Mouse (Mus musculus) heart, embryonic 16.5 days (tissue): ENCODE measurements around the gene 2700049A03Rik. TPM values are rescaled to one million over a fixed set of nuclear protein-coding genes. Genes with fewer than 3 reads are reported as not detected.

Experiments used
- ATAC-seq: fragments of 200-750 bp; cut with Nextera tagmentation; replicated peaks from 2 replicates; pipeline ENCODE4 v1.8.0; 2017; ENCODE audit warnings: moderate number of reproducible peaks; ENCODE audit not compliant: insufficient read depth, low FRiP score; ENCODE audit errors: extremely low read depth
- H3K27ac ChIP-seq: fragments of 300-500 bp; sonication (generic); 2 replicates; pipeline ENCODE4 v1.5.1; 2014; ENCODE audit warnings: mild to moderate bottlenecking, low read length, control low read depth, moderate library complexity
- H3K27me3 ChIP-seq: fragments of 300-500 bp; sonication (generic); 2 replicates; pipeline ENCODE4 v1.6.1; 2014; ENCODE audit warnings: low read length, mixed read lengths; ENCODE audit not compliant: control insufficient read depth, insufficient read depth
- H3K36me3 ChIP-seq: fragments of 300-500 bp; sonication (generic); 2 replicates; pipeline ENCODE4 v1.6.1; 2014; ENCODE audit not compliant: control insufficient read depth, insufficient read depth
- H3K4me1 ChIP-seq: fragments of 300-500 bp; sonication (generic); 2 replicates; pipeline ENCODE4 v1.6.1; 2014; ENCODE audit warnings: low read length, mixed read lengths; ENCODE audit not compliant: control insufficient read depth, insufficient read depth
- H3K4me2 ChIP-seq: fragments of 300-500 bp; sonication (generic); 2 replicates; pipeline ENCODE4 v1.6.1; 2014; ENCODE audit warnings: low read depth, mild to moderate bottlenecking, control low read depth, low read length
- H3K4me3 ChIP-seq: fragments of 300-500 bp; sonication (generic); 2 replicates; pipeline ENCODE4 v1.5.1; 2014; ENCODE audit warnings: mild to moderate bottlenecking, control low read depth, low read length
- H3K9ac ChIP-seq: fragments of 300-500 bp; sonication (generic); 2 replicates; pipeline ENCODE4 v1.6.1; 2014; ENCODE audit warnings: low read length, control low read depth
- H3K9me3 ChIP-seq: fragments of 300-500 bp; sonication (generic); replicated peaks from 2 replicates; pipeline ENCODE4 v1.6.1; 2016; ENCODE audit warnings: low read length; ENCODE audit not compliant: control insufficient read depth
- WGBS: fragments of 180-500 bp; shearing (Covaris S2); extraction: QIAGEN DNeasy Blood & Tissue Kit; methylation state at CpG from one replicate; pipeline ENCODE4 v1.1.7; 2014; 5-methylcytosine and 5-hydroxymethylcytosine counted together
- polyA plus RNA-seq: library from polyadenylated mRNA; unstranded; fragments of >200 nt; fragmentation: Nextera tagmentation; extraction: Ambion mirVana; gene quantifications from 2 replicates; pipeline ENCODE4 v1.2.1, GENCODE M21; 2015

The 2700049A03Rik gene
- polyA plus RNA-seq, 1 experiment from 2014 or later, result 9.1 TPM

GRCm38 (mm10) chr12:71204303-71204702, 67.7 kb downstream of the 2700049A03Rik start:
- no peak overlapping the region for H3K4me3 ChIP-seq
- peaks cover 5% of the 10 kb centered on the region for H3K36me3 ChIP-seq
- ATAC-seq, result no peak
- no peak overlapping the region for H3K9ac ChIP-seq
- H3K27ac ChIP-seq, result no peak overlapping the region
- no peak overlapping the region for H3K4me2 ChIP-seq
- 86% methylated on average over 3 of the region's 3 CpGs for WGBS
- peaks cover 5% of the 10 kb centered on the region for H3K4me1 ChIP-seq
- no peaks in the 10 kb centered on the region for H3K9me3 ChIP-seq
- no peaks in the 10 kb centered on the region for H3K27me3 ChIP-seq

GRCm38 (mm10) chr12:71217191-71217590, 80.5 kb downstream of the 2700049A03Rik start:
- Histone ChIP-seq H3K9me3 (no peaks in the 10 kb centered on the region), H3K4me2 (no peak overlapping the region), H3K4me1 (peaks cover 13% of the 10 kb centered on the region), H3K9ac (no peak overlapping the region), H3K4me3 (no peak overlapping the region), H3K27ac (peak overlapping the region; percentile 59; the same call in 1 of the 2 replicates), H3K27me3 (no peaks in the 10 kb centered on the region), H3K36me3 (peaks cover 13% of the 10 kb centered on the region; the same call in 1 of the 2 replicates)
- ATAC-seq, result no peak
- WGBS, result 41% methylated on average over 9 of the region's 9 CpGs

DNA sequence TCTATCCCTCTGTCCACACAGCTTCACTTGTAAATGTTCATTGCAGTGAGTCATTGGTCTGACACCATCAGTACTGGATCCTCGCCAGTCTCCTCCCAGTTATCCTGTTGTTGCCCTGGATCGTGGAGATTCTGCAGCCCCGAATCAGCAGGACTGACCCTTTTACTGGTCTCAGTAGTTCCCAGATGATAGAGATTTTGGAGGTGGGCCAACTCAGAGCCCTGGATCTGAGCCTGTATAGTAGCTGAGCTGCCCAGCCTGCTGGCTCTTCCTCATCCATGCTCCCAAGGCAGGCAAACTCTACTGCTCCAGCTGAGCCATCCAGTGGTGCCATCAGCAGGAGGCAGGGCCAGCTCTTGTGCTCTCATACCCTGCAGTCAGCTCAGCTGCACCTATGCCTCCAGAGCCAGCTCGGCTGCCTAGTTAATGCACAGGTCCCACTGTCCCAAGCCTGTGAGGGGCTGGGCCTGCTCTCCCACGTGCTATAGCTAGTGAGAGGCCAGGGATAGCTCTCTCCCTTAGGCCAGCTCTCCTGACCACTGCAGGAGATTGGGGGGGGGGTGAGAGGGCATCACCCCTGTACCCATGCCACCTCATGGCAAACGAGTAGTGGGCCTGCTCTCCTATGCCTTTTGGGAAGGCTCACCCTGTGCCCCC, 81.3 kb downstream of the 2700049A03Rik start:
- Histone ChIP-seq H3K27ac (peak overlapping the region; percentile 59), H3K4me2 (no peak overlapping the region), H3K27me3 (no peaks in the 10 kb centered on the region), H3K36me3 (peaks cover 16% of the 10 kb centered on the region; the same call in 1 of the 2 replicates), H3K4me3 (no peak overlapping the region), H3K4me1 (peaks cover 13% of the 10 kb centered on the region), H3K9ac (peak overlapping the region; percentile 42; the same call in 1 of the 2 replicates), H3K9me3 (no peaks in the 10 kb centered on the region)
- 51% methylated on average over 6 of the region's 6 CpGs for WGBS
- peak; percentile 88 for ATAC-seq

DNA sequence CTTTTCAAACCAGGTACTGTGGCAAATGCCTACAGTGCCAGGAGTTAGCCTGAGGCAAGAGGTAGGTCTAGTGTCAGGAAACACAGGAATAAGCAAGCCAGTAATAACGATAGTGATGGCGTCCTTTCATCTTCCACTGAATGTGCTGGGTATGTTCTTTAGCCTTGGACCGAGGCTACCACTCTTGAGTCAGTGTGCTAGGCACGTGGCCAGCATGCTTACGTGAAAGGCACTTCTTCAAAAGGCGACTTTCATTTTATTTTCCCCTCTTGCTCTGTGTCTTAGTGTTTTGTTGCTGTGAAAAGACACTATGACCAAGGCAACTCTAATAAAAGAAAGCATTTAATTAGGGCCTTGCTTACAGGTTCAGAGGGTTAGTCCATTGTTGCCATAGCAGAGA, 86.1 kb downstream of the 2700049A03Rik start:
- 90% methylated on average over 6 of the region's 6 CpGs for WGBS
- H3K9ac ChIP-seq, result no peak overlapping the region
- no peak overlapping the region for H3K4me2 ChIP-seq
- peaks cover 11% of the 10 kb centered on the region for H3K4me1 ChIP-seq
- peaks cover 14% of the 10 kb centered on the region; the same call in 1 of the 2 replicates for H3K36me3 ChIP-seq
- ATAC-seq, result no peak
- no peaks in the 10 kb centered on the region for H3K9me3 ChIP-seq
- H3K27ac ChIP-seq, result no peak overlapping the region
- no peak overlapping the region for H3K4me3 ChIP-seq
- no peaks in the 10 kb centered on the region for H3K27me3 ChIP-seq

GRCm38 (mm10) chr12:71227769-71228168, 91.1 kb downstream of the 2700049A03Rik start:
- H3K4me1 ChIP-seq, result peaks cover 19% of the 10 kb centered on the region
- H3K27me3 ChIP-seq, result no peaks in the 10 kb centered on the region
- 21% methylated on average over 4 of the region's 4 CpGs for WGBS
- H3K9me3 ChIP-seq, result no peaks in the 10 kb centered on the region
- peak; percentile 78 for ATAC-seq
- H3K9ac ChIP-seq, result no peak overlapping the region
- H3K4me3 ChIP-seq, result no peak overlapping the region
- H3K4me2 ChIP-seq, result 0 out of 2 replicates have a peak overlapping the region, but pooled peaks have one; percentile 9
- H3K27ac ChIP-seq, result peak overlapping the region; percentile 82
- 0 out of 2 replicates have a peak, but pooled peaks cover under 1% of the 10 kb centered on the region for H3K36me3 ChIP-seq

DNA sequence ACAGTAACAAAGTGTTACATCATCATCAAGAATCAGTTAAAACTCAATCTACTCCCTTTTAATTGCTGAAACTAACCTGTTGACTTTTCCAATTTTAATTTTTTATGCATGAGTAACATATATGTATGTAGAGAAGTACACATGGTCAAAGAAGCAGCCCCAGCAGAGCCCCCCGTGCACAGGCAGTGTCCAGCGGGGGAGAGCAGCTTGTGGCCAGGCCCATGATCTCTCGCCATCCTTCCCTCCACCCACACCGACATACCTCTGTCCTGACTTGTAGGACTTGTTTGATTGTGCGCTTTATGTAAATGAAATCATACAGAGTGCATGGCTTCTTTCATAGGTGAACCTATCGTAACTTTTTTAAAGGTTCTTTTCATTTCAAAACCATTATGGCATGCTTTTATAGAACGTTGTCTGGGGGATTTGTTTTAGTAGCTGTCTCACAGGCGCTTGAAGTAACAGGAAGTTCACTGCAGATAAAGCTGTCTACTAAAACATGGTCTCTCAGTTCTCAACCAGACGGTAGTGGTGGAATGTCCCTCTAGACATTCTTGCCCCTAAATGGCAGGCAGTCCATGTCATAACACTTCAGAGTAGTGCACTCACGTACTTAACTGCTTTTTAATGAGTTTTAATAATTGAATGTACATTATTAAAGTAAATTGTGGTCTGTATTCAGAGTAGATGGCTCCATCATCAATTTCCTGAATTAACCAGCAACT, 92.4 kb downstream of the 2700049A03Rik start:
- peak overlapping the region; percentile 21; the same call in 1 of the 2 replicates for H3K4me2 ChIP-seq
- ATAC-seq, result peak; percentile 75
- no peaks in the 10 kb centered on the region for H3K36me3 ChIP-seq
- no peaks in the 10 kb centered on the region for H3K27me3 ChIP-seq
- no peaks in the 10 kb centered on the region for H3K9me3 ChIP-seq
- H3K4me1 ChIP-seq, result peaks cover 21% of the 10 kb centered on the region
- H3K4me3 ChIP-seq, result no peak overlapping the region
- WGBS, result 17% methylated on average over 10 of the region's 10 CpGs
- peak overlapping the region; percentile 86 for H3K27ac ChIP-seq
- no peak overlapping the region for H3K9ac ChIP-seq

DNA sequence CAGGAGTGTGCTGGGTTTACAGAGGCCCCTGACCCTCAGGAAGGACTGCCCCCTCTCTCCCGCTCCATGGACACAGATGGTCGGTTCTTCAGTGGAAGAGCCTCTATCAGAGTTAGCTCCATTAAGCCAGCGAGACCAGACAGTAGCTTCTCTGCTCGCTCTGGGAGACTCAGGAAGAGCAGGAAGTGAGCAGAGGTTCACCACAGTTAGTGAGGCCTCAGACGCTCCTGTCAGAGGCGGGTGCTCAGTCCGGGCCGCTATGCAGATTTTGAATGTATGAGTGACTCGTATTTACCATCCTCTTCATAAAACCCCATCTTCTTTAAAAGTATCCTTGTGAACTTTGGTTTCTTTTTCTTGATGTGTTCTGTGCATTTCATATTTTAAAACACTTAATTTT, 94.9 kb downstream of the 2700049A03Rik start:
- peaks cover 31% of the 10 kb centered on the region for H3K4me1 ChIP-seq
- no peak overlapping the region for H3K4me3 ChIP-seq
- H3K27me3 ChIP-seq, result no peaks in the 10 kb centered on the region
- WGBS, result 90% methylated on average over 9 of the region's 9 CpGs
- H3K36me3 ChIP-seq, result no peaks in the 10 kb centered on the region
- H3K27ac ChIP-seq, result no peak overlapping the region
- H3K9me3 ChIP-seq, result no peaks in the 10 kb centered on the region
- ATAC-seq, result no peak
- H3K4me2 ChIP-seq, result no peak overlapping the region
- H3K9ac ChIP-seq, result no peak overlapping the region

DNA sequence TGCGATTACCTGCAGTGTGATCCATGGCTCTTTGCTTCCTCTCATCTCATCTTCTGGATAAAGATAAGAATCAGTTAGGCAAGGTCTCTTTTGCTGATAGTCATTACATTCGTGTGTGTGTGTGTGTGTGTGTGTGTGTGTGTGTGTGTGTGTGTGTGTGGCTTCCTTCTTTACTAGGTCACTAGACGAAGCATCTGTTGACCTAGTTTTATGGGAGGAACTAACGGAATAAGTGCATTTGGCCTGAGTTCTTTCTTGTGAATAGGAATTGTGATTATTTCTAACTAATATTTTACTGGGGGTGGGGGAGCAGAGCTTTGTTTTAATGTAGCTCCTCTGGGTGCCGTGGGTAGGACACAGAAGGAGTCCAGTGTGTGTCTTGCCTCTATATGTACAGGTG, 96.8 kb downstream of the 2700049A03Rik start:
- H3K9ac ChIP-seq, result no peak overlapping the region
- H3K27me3 ChIP-seq, result no peaks in the 10 kb centered on the region
- H3K27ac ChIP-seq, result no peak overlapping the region
- no peaks in the 10 kb centered on the region for H3K36me3 ChIP-seq
- H3K9me3 ChIP-seq, result no peaks in the 10 kb centered on the region
- whole genome bisulfite sequencing, result 83% methylated on average over 5 of the region's 5 CpGs
- H3K4me1 ChIP-seq, result peaks cover 21% of the 10 kb centered on the region
- H3K4me3 ChIP-seq, result no peak overlapping the region
- H3K4me2 ChIP-seq, result no peak overlapping the region
- ATAC-seq, result no peak

- peaks cover 12% of the 10 kb centered on the region; the same call in 1 of the 2 replicates for H3K4me1 ChIP-seq
- peaks cover 4% of the 10 kb centered on the region for H3K9me3 ChIP-seq
- H3K9ac ChIP-seq, result no peak overlapping the region
- H3K36me3 ChIP-seq, result peaks cover 7% of the 10 kb centered on the region
- 91% methylated on average over 4 of the region's 4 CpGs for WGBS
- no peak overlapping the region for H3K4me2 ChIP-seq
- no peak for ATAC-seq
- no peak overlapping the region for H3K27ac ChIP-seq
- H3K4me3 ChIP-seq, result no peak overlapping the region
- no peaks in the 10 kb centered on the region for H3K27me3 ChIP-seq
Observed at GRCm38 (mm10) chr12:71237074-71237473, 100.4 kb downstream of the 2700049A03Rik start.
